Mouse (Mus musculus): ENCODE results near the gene Nubp1.

The Nubp1 gene

DNA sequence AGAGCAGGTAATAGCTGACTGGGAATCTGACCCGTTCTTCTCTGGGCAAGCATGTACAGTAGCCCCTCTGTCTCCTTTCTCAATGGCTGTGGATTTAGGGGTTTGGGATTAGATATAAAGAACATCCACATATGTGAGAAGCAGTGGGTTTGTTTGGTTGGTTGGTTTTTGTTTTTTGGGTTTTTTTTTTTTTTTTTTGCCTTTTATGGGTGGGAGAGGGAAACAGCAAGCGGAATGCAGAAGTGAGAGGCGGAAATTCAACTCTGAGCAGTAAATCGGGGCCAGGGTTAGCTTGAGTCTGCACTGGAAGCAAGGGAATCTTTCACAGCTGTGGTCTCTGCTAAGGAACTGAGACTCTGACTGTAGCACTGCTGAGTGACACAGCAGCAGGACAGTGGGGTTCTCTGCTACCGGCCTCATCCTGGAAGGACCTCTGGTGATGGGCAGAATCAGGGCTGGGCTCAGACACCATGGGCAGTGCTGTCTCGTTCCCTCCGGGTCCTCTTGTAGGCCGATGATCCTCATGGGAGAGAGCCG, 6.0 kb downstream of the Nubp1 start:
- DNase-seq: no peak

DNA sequence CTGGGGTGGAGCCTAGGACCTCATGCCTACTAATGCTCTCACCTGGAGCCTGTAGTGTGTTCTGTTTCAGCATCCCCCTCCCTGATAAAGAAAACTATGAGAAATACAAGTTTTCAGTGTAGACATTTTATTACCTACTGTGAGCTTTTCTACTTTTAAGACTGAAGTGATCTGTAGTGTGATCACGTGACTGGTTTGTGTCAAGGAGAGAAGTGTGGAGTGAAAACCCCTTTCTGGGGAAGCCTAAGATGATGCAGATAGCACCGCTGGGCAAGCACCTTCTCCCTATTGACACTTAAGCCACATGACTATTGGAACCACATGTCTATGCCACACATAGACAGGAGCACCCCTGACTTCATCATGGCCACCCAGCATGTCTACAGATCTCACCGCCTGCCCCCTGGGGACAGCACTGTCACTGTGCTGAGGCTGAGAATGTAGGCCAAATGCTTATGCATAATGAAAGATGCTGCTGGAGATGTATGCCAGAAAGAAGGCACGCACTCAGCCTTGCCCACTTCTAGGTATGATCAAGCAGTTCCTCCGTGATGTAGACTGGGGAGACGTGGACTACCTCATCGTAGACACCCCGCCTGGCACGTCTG, 8.8 kb downstream of the Nubp1 start:
- no peak for DNase-seq

DNA sequence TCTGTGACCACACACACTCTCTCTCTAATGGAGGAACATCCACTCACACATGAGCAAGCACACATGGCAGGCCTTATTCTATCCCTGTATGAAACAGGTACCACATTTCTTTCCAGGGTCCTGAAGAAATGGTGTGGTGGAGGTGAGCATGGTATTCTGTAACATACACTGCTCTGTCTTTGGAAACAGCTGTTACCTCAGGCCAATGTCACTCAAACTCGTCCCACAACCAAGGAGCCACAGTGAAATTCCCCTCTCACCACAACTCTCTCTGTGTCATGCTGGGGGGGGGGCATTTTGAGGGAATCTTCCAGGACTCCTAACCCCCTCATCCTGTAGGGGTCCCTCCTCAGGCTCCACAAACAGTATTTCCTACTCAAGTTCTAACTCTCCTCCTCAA, 20.2 kb downstream of the Nubp1 start:
- no peak for DNase-seq

DNA sequence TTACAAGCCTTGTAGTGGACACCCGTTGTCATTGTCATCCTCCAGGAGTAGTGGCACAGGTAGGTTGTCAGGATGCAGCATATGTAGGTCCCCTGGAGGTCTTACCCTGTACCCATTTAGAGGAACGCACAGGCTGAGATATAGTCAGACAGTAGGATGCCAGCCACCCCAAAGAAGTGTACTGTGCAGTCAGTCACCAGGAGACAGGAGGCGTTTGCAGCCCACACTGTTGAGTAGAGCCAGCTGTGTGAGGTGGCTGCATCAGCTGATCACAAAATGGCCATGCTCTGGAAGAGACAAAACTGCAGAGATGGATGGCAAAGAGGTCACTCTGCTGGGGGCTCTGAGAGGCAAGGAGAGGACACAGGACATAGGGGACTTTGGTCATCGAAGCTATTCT, 20.6 kb downstream of the Nubp1 start:
- DNase-seq: no peak

DNA sequence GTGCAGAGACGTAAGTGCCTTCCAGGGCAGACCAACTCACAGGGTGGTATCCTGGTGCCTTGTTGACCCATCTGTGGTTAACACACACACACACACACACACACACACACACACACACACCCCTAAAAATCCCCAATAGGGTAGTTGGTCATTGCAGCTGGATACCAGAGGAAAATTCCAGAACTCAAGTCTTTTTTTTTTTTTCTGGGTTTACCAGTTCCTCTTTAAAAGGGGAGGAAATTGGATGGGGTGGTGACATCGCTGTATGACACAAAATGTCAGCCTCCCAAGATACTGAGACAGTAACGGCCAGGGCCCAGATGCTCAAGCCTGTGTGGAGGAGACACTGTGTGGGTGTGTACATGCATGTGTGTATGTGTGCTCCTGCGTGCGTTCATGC, 21.6 kb downstream of the Nubp1 start:
- no peak for DNase-seq

DNA sequence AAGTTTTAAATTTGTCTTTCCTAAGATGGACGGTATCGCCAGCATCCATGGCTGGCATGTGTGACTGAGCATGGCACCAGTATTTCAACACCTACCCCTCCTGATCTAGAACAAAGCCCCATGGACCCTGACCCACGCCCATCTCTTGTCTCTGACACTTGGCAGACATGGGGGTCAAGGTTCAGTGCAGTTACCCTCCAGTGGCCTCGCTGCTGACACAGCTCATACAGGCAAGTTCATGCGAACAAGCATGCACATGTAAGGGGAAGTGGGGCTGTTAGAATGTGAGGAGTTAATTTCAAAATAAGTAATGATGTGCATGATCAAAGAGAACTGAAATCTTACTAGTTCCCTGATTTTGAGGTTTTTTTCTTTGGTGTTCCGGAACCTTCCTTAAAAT, 24.4 kb downstream of the Nubp1 start:
- peak; percentile 74 to 76 for DNase-seq

DNA sequence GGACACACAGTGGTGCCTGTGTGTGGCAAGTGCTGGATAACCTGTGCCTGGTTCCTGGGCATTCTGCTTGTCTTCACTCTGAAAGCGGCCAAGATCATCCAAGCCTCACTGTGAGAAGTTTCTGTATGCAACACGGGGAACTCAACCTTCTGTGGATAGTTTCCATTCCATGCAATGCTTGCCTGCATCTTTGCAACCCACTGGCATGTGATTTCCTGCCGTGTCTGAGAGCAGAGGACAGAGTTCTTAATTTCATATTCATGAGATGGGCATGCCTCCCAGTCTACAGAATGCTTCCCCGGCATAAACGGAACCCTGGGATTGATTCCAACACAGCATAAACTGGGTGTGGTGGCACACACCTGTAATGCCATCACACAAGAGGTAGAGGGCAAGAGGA, 26.3 kb downstream of the Nubp1 start:
- peak in 1 of 2 experiments; percentile 12 for DNase-seq

DNA sequence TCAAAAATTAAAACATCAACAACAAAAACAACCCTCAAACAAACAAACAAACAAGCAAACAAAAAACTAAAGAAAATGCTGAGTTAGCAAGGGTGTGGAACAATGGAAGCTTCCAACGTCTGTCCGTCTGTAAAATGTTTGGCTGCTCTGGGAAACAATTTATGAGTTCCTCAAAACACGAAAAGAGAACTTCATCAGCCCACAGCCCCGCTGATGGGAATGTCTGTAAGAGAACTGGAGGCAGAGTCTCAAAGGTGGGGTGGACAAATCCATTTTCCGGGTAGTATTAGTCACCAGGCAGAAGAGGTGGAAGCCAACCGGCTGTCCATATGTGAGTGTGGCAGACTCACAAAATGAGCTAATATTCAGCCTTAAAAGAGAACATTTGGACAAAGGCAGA, 29.6 kb downstream of the Nubp1 start:
- no peak for DNase-seq

DNA sequence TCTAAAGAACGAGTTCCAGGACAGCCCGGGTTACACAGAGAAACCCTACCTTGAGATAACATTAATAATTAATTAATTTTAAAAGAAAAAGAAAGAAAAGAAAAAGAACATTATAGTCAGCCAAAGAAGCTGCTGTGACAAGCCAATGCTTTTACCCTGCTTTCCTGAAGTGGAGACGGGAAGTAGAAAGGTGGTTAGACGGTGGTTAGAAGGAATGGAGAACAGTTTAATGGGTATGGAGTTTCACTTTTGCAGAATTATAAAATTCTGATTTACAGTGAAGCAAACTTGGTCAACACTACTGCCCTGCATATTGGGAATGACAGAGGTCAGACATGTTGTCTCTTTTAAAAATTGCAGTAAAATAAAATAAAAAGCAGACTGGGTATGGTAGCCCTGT, 30.0 kb downstream of the Nubp1 start:
- DNase-seq: no peak

DNA sequence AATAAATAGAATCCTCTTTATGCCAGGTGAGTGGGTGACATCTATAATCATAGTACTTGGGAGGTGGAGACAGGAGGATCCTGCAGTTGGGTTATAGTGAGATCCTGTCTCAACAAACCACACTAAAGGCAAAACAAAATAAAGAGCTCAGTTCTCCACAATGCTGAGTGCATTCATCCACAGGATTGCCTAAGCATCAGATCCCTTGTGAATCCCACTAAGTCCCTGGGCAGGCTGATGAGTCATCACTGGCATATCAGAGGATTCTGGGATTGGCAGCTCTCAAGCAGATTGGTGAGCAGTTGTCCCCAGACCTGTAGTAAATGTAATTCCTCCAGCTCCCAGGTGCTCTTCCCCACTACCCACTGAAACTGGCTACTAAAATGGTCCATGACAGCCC, 32.0 kb downstream of the Nubp1 start:
- DNase-seq: no peak

DNA sequence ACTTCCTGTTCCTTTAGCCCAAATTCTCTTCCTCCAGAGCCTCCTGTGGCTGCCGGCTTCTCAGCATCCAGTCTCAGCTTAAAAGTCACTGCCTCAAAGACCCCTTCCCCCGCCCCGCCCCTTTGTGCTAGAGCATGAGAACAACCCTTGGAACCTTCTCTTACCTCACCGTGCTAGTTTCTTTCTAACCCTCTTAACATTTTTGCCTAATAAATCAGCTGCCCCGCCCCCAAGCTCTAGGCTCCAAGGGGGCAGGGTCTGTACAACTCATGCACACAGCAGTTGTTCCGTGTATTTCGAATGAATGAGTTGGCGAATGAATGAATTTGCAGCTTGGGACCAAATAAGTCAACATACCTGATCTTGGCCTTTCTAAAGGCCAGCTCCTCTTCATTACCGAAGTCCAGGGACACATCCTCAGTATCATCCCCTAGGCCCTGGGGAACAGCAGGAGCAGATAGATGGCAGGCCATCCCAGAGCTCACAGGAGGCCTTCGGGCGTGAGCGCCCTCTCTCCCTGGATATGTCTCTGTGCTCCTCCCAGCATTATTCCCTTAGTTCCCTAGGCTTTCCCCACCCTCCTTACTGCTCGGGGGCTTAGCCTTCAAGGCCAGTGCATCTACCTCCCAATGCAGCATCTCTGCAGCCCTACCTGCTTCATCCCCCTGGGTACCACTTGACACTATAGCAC, 35.0 kb downstream of the Nubp1 start:
- no peak for DNase-seq

DNA sequence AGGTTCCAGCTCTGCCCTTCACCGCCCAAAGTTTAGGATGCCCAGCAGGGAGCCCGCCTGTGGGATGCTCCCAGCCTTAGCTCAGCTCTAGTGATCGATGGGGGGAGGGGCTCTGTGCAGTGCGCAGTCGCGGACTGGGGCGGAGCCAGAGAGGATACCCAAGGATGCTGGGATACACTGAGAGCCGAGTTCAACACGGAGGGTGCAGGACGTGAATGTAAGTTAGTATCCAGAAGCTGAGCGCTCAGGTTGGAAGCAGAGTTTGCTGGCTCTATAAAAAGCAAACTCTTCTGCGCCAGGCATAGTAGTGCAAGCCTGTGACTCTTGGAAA, 35.5 kb downstream of the Nubp1 start, which contains the start of gene Tvp23a:
Gene Tvp23a (minus strand): TSS at position 99 of the 331 bp plus-strand sequence.
- peak; percentile 16 to 50 for DNase-seq

DNA sequence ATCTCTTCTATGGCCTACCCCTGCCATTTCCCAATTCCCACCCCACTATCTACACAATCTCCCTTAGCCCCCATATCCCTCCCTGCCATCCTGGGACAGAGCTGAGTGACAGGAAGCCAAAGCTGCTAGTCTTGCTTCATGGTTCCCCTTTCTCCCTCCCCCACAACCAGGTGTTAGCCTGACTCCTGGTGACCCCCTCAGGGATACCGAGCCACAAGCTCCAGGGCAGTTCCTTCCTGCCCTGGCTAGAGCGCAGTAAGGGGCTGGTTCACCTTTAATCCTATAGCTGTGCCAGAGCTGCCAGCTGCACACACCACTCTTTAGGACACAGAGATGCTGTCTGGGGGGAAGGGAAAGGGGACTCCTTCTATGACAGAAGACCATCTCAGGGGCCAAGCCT, 36.0 kb downstream of the Nubp1 start:
- DNase-seq: no peak

DNA sequence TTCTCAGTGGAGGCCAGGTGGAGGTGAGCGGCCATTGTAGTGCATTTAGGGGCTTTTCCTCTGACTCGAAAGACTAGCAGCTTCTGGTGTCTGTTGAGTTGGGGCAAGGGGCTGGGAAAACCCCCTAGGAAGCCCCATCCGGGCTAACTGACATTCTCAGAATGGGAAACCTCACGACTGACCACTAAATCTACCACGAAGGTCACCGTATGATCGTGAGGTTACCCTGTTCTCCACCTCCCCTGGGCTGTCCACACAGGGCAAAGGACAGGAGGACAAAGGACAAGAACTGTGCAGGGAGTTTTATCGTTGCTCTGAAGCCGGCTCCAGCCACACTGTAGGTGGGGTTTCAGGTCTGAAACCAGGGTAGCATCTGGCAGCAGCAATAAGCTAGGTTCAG, 37.2 kb downstream of the Nubp1 start:
- DNase-seq: peak; percentile 63 to 66

DNA sequence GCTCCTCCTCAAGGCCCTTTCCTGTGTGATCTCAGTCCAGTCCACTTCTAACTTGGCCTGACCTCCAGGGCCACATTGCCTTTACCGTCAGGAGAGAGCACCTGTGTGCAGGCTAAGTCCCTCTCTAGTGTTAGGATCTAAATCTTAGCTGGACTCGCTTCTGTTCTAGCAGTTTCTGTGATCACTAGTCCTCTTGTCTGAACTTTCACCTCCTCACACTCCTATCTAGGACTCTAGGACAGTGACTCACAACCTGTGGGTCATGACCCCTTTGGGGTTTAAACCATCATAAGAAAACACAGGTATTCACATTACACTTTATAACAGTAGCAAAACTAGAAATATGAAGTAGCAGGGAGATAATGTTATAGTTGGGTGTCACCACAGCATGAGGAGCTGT, 40.2 kb downstream of the Nubp1 start:
- no peak for DNase-seq

DNA sequence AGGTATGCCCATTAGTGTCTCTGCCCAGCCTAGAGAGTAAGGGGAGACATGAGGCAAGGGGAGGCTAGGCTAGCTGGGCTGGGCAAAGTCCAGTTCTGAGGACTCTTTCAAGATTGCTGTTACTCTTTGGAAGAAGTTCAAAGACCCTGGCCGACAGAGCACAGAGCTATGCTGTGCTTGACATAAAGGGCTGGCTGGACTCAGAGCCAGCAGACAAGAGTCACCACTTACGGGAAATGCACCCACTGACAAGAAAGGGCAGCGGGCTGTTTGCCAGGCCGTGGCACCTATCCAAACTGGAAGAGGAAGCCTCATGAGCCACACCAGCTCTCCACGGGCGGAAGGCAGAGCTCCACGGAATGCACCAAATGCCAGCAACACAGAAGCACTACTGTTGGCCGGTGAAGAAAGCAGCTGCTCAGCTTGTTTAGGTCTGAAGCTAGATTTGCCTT, 40.7 kb downstream of the Nubp1 start:
- peak; percentile 93 to 95 for DNase-seq

DNA sequence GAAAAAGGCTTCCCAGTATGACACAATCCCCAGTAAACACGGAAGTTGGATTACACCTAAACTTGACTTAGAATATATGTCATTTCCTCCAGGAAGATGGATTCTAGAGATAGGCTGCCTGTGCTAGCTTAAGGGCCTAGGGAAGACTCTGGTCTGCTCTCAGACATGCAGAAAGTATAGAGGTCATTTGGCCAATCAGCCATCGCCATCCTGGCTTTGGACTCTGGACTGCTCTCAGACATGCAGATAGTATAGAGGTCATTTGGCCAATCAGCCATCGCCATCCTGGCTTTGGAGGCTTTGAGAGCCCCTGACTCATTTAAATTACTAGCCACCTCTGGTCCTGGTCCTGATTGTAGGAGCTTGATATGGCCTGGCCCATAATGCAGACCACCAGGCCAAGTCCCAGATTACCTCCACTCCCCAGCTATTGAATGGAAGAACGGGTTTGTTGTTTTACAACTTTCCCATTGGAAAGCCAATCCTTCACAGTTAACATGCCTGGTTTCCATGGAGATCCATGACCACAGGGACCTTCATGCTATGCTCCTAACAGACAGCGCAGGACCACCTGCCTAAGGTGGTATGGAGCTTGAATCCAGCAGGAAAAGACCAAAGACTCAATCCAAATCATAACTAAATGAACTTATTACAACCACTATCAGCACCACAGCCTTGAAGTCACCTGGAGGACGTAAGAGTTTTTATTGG, 42.3 kb downstream of the Nubp1 start:
- no peak for DNase-seq

DNA sequence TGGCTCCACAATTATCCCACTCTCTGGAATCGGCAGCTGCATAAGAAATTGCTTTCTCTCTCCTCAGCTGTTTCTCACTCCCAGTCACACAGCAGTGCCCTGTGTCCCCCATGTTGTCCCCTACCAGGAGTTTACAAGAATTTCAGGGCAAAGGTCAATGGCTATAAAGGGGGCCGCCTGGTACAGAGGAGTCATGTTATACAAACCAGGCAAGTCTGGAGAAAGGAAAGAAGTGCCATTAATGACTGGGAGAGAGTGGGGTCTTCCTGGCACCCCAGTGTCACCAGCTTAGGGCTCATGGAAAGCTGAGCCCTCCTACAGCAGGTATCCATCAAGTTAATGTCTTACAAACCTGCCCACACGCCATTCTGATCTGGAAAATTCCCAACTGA, 42.8 kb downstream of the Nubp1 start:
- no peak for DNase-seq

DNA sequence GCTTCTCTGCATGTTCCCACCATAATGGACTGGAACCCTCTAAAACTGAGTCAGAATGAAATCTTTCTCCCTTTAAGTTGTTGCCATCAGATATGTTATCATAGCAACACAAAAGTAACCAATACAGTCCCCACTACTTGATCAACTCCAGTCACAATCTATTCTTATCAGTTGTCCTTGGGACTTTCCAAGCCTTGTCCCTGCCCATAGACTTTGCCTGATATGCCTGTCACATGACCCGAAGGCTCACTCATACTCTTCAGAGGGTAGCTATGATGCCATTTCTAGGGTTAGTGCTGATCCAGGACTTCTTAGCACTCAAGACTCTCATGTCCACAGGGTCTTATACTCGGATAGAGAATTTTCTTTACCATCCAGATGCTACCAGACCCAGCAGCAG, 48.4 kb downstream of the Nubp1 start:
- no peak for DNase-seq

DNA sequence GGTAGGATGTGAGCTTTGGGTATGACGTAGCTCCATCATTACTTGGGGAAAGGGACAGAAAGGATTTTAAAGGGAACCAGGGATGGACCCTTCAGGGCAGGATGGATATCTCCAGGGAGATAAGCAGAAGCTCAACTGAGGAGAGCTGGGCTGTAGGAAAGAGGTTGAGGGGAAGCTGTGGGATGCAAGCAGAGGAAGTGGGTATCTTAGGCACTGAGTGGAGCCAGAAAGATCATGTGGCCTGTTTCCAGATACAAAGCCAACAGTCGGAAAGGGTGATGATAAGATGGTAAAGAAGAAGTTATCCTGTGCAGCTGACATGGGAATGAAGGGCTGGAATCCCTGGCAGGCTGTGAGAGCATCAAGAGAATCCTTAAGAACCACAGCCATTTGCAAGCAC, 49.4 kb downstream of the Nubp1 start:
- no peak for DNase-seq

DNA sequence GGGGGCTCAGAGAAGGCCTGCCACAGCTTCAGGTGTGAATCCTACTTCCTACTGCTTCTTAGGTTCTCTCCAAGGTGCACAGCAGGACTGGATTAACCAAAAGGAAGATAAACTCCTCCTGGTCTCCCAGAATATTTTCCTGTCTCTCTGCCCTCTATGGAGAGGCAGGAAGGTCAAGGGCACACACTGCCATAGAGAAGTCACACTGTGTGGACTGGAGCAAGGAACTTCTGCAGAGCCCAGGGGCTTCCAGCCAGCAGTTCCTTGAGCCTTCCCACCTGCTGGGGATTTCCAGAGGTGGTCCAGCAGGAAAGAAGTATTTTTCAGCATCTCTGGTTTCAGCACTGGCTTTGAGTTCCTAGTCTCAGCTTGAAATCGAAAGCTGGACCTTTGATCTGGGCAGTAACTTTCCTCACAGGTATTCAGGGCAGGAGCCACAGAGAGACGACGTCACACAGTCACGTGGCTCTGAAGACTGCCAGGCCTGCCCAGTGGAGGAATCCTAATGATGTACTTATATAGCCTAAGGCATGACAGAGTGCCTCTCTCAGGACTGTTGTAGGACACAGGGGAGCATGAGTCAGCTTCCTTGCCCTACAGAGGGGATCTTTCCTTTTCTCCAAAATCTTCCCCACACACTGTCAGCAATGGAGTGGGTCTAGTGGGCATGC, 53.4 kb downstream of the Nubp1 start:
- peak; percentile 69 to 74 for DNase-seq

DNA sequence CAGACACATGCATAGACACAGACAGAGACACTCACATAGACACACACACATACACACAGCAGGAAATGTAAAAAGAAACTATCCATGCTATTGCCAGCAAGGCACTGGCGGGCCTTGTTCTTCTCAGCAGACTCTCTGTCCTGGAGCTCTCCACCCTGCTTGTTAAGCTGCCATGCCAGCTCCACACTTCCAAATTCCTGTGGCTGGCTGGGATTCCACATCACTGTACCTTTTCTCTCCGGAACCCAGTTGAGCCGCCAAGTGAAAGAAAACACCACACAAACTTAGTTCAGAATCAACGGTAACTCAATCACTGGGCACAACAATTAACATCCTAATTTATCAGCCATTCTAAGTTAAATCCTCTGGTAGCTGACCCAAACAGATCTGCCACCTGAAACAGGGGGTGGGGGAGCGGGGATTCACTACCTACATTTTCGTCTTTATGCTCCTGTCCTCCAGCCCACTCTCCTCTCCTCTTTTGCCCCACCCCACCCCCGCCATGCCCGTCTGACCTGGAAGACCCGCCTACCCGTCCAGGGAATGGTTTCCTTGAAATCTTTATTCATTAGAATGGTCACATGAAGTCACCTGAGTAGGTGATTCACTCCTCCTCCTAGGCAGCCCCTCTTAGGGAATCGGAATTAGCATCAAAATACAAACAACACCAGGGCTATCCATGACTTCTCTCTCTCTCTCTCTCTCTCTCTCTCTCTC, 55.8 kb downstream of the Nubp1 start:
- DNase-seq: no peak

DNA sequence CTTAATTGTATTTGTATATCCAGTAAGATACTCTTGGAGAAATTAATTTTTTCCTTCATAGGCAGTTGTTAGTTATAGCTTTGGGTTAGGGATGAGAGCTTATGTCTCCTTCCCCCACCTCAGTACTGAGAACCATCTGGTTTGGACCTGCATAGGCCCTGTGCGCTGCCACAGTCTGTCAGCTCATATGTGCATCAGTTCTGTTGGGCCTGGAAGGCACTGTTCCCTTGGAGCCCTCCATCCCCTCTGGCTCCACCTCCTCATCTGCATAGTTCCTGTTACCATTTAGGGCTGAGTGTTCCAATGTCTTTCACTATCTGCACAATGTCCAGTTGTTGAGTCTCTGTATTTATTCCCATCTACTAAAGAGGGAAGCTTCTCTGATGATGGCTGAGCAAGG, 56.5 kb downstream of the Nubp1 start:
- DNase-seq: no peak
